Mouse (Mus musculus): ENCODE results near the gene Map3k9.

DNA sequence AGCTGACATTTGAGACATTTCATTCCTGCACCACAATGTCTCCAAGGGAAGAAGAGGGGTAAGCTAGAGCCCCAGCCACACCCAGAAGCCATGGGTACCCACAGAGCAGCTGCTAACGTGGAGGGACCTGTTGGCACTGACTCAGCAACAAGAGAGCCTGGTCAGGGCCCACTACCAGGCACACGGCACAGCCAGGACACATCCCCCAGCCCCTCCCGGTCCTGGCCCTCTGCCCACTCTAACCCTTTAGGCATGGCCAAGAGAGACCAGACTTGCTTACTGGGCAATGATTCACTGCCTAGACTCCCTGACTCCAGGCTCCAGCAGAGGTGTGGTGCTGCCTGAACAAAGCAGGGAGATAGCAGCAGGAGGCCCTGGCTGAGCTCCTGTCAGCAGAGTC lies 32.1 kb downstream of the Map3k9 start:
- no peak for TF ChIP-seq CTCF (conservative IDR thresholded peaks at IDR 0.05; ENCODE audit: low read length)
- no peak for TF ChIP-seq POU5F1 (IDR thresholded peaks at IDR 0.05; ENCODE audit: borderline replicate concordance, low read length)

All from E14TG2a.4 (cell line).